Mouse (Mus musculus) effector memory CD4-positive, alpha-beta T cell, adult 7 months (primary cell): Measurements from ENCODE around the gene Gulp1. TPM values are rescaled to one million over a fixed set of nuclear protein-coding genes. Genes with fewer than 3 reads are reported as not detected.

Experiments used
- polyA plus RNA-seq: library from polyadenylated mRNA; unstranded; fragments of 100-300 nt; shearing (Covaris generic); gene quantifications from one replicate; pipeline ENCODE4 v1.2.1, GENCODE M21; 2017

Gene Gulp1
- polyA plus RNA-seq = not detected

GRCm38 (mm10) chr1:44551461-44552370 lies at the start of gene Gulp1:
TSS of gene Gulp1 (plus strand) at chr1:44551511.

